Mouse (Mus musculus) limb, embryonic 14.5 days (tissue): Measurements from ENCODE around the gene Matn1. TPM values are rescaled to one million over a fixed set of nuclear protein-coding genes. Genes with fewer than 3 reads are reported as not detected.

ENCODE experiments used
- ATAC-seq: fragments of 200-750 bp; cut with Nextera tagmentation; 2 replicates; pipeline ENCODE4 v1.8.0; 2017; ENCODE audit warnings: low read depth, moderate number of reproducible peaks, moderate TSS enrichment; ENCODE audit not compliant: low FRiP score
- DNase-seq: peaks from one replicate; pipeline ENCODE4 v3.0.0-alpha.2; 2015; ENCODE audit warnings: low spot score
- H3K27ac ChIP-seq: fragments of 300-500 bp; sonication (generic); replicated peaks from 2 replicates; pipeline ENCODE4 v1.5.1; 2014; ENCODE audit warnings: low read depth, mild to moderate bottlenecking, low read length, moderate library complexity, mixed read lengths
- H3K27me3 ChIP-seq: fragments of 300-500 bp; sonication (generic); 2 replicates; pipeline ENCODE4 v1.6.1; 2014; ENCODE audit warnings: low read length, mixed read lengths; ENCODE audit not compliant: control insufficient read depth, insufficient read depth
- H3K36me3 ChIP-seq: fragments of 300-500 bp; sonication (generic); 2 replicates; pipeline ENCODE4 v1.6.1; 2014; ENCODE audit warnings: mild to moderate bottlenecking, low read length, moderate library complexity, mixed read lengths; ENCODE audit not compliant: control insufficient read depth, insufficient read depth
- H3K4me1 ChIP-seq: fragments of 300-500 bp; sonication (generic); 2 replicates; pipeline ENCODE4 v1.6.1; 2014; ENCODE audit warnings: antibody characterized with exemption, low read length, mixed read lengths; ENCODE audit not compliant: control insufficient read depth, insufficient read depth
- H3K4me2 ChIP-seq: fragments of 300-500 bp; sonication (generic); replicated peaks from 2 replicates; pipeline ENCODE4 v1.6.1; 2014; ENCODE audit warnings: low read depth, mild to moderate bottlenecking, low read length, moderate library complexity; ENCODE audit not compliant: severe bottlenecking
- H3K4me3 ChIP-seq: fragments of 300-500 bp; sonication (generic); replicated peaks from 2 replicates; pipeline ENCODE4 v1.5.1; 2014; ENCODE audit warnings: low read length
- H3K9ac ChIP-seq: fragments of 300-500 bp; sonication (generic); 2 replicates; pipeline ENCODE4 v1.6.1; 2014; ENCODE audit warnings: mild to moderate bottlenecking, low read depth, low read length, moderate library complexity; ENCODE audit not compliant: severe bottlenecking
- H3K9me3 ChIP-seq: fragments of 300-500 bp; sonication (generic); 2 replicates; pipeline ENCODE4 v1.6.1; 2016; ENCODE audit warnings: low read length; ENCODE audit not compliant: control insufficient read depth
- POLR2A ChIP-seq: fragments of 200-500 bp; IDR thresholded peaks from 2 replicates; pipeline ENCODE4 v1.8.0; 2012; ENCODE audit warnings: inconsistent platforms, mild to moderate bottlenecking, moderate library complexity, borderline replicate concordance; ENCODE audit not compliant: insufficient read depth, insufficient read length; ENCODE audit errors: extremely low read depth
- WGBS: fragments of 180-500 bp; shearing (Covaris S2); extraction: QIAGEN DNeasy Blood & Tissue Kit; methylation state at CpG from one replicate; pipeline ENCODE4 v1.1.7; 2014; 5-methylcytosine and 5-hydroxymethylcytosine counted together
- polyA plus RNA-seq, 2 experiments: library from polyadenylated mRNA; depleted of rRNA in 1 of 2; stranded (reverse) in 1 of 2; unstranded in 1 of 2; fragments of >200 nt; fragmentation: Nextera tagmentation in 1 of 2; extraction: Ambion mirVana in 1 of 2; gene quantifications; 2 replicates each; pipeline versions ENCODE4 v1.2.1 to v1.2.3; 2012 to 2014

Gene Matn1
- polyA plus RNA-seq, 2 experiments = 113 to 471 TPM

- 57% methylated on average over 11 of the region's 11 CpGs for WGBS
- DNase-seq (no peak), ATAC-seq (no peak)
- Histone ChIP-seq H3K27me3 (no peaks in the 10 kb centered on the region), H3K9ac (0 out of 2 replicates have a peak within 1 kb of the TSS, but pooled peaks have one; percentile 14), H3K27ac (no peak within 1 kb of the TSS), H3K9me3 (no peaks in the 10 kb centered on the region), H3K4me3 (no peak within 1 kb of the TSS), H3K4me2 (no peak within 1 kb of the TSS), H3K4me1 (peaks cover 9% of the 10 kb centered on the region; the same call in 1 of the 2 replicates), H3K36me3 (no peaks in the 10 kb centered on the region)
- TF ChIP-seq POLR2A = no peak
These were observed 31.1 kb upstream of the Matn1 start, which contains the start of gene Laptm5 for GRCm38 (mm10) chr4:130913077-130913476. Gene Laptm5, plus strand, starts transcription at chr4:130913125.

- H3K36me3 ChIP-seq = no peaks in the 10 kb centered on the region
- peaks cover 9% of the 10 kb centered on the region; the same call in 1 of the 2 replicates for H3K4me1 ChIP-seq
- no peak overlapping the region for H3K27ac ChIP-seq
- no peaks in the 10 kb centered on the region for H3K27me3 ChIP-seq
- no peak for ATAC-seq
- H3K9me3 ChIP-seq = no peaks in the 10 kb centered on the region
- TF ChIP-seq POLR2A = no peak
- WGBS = 79% methylated on average over 3 of the region's 3 CpGs
- no peak overlapping the region for H3K4me2 ChIP-seq
- DNase-seq = no peak
- no peak overlapping the region for H3K4me3 ChIP-seq
- H3K9ac ChIP-seq = 0 out of 2 replicates have a peak overlapping the region, but pooled peaks have one; percentile 14
These were observed 30.7 kb upstream of the Matn1 start for GRCm38 (mm10) chr4:130913511-130913910.

GRCm38 (mm10) chr4:130914011-130914410 is 30.2 kb upstream of the Matn1 start:
- no peak overlapping the region for H3K27ac ChIP-seq
- no peaks in the 10 kb centered on the region for H3K9me3 ChIP-seq
- H3K9ac ChIP-seq = no peak overlapping the region
- no peak for TF ChIP-seq POLR2A
- ATAC-seq (no peak), DNase-seq (no peak)
- peaks cover 9% of the 10 kb centered on the region; the same call in 1 of the 2 replicates for H3K4me1 ChIP-seq
- no peak overlapping the region for H3K4me2 ChIP-seq
- H3K27me3 ChIP-seq = no peaks in the 10 kb centered on the region
- WGBS = 88% methylated on average over 4 of the region's 4 CpGs
- no peak overlapping the region for H3K4me3 ChIP-seq
- H3K36me3 ChIP-seq = no peaks in the 10 kb centered on the region

- no peak overlapping the region for H3K4me3 ChIP-seq
- 84% methylated on average over 7 of the region's 7 CpGs for WGBS
These were observed 29.7 kb upstream of the Matn1 start for GRCm38 (mm10) chr4:130914527-130914926.

GRCm38 (mm10) chr4:130915006-130915667 is 29.0 kb upstream of the Matn1 start:
- Histone ChIP-seq H3K36me3 (no peaks in the 10 kb centered on the region), H3K4me1 (peaks cover 9% of the 10 kb centered on the region; the same call in 1 of the 2 replicates), H3K4me3 (no peak overlapping the region), H3K27me3 (no peaks in the 10 kb centered on the region), H3K27ac (no peak overlapping the region), H3K4me2 (no peak overlapping the region), H3K9ac (no peak overlapping the region), H3K9me3 (no peaks in the 10 kb centered on the region)
- TF ChIP-seq POLR2A = no peak
- no peak for ATAC-seq
- 78% methylated on average over 12 of the region's 12 CpGs for WGBS
- DNase-seq = no peak

More at GRCm38 (mm10) chr4:130914527-130914926, 29.7 kb upstream of the Matn1 start:
- Histone ChIP-seq H3K4me2 (no peak overlapping the region), H3K36me3 (no peaks in the 10 kb centered on the region), H3K27ac (no peak overlapping the region), H3K9me3 (no peaks in the 10 kb centered on the region), H3K27me3 (no peaks in the 10 kb centered on the region), H3K4me1 (peaks cover 9% of the 10 kb centered on the region; the same call in 1 of the 2 replicates), H3K9ac (no peak overlapping the region)
- TF ChIP-seq POLR2A = no peak
- ATAC-seq (no peak), DNase-seq (no peak)
